Mouse (Mus musculus) cerebellum, postnatal 10 days (tissue): ENCODE data around the gene Gm3739.
"Not testable (repeated sequence)": the region's sequence is repeated elsewhere in the genome, so short reads cannot be mapped to it uniquely, and the experiment has no call there.

ENCODE experiments used
- DNase-seq, 2 experiments: peaks; one replicate each; pipeline ENCODE4 v3.0.0; 2021; ENCODE audit warnings: mixed read lengths in 2 of 2

Gm3739 gene

GRCm38 (mm10) chr14:7314661-7315060 is at the start of gene Gm3739:
Gene Gm3739 (minus strand): TSS chr14:7315049.
- peak; percentile 26 to 27 for DNase-seq

GRCm38 (mm10) chr14:7332295-7332694 is 17.4 kb upstream of the Gm3739 start, which contains the start of gene Gm5797:
Gene Gm5797 (minus strand): TSS chr14:7332395.
- DNase-seq: not testable (repeated sequence)

GRCm38 (mm10) chr14:7315093-7315492 is 244 bp upstream of the Gm3739 start:
- peak; percentile 45 to 65 for DNase-seq

GRCm38 (mm10) chr14:7264614-7265013 is 50.2 kb downstream of the Gm3739 start, which contains the start of gene Gm3727:
Gene Gm3727 (minus strand): TSS chr14:7264714.
- not testable (repeated sequence) for DNase-seq
